Mouse (Mus musculus): ENCODE data around the gene Gm10644.
A peak's percentile ranks its signal among the peaks of the same experiment; 100 is the strongest.

Gene Gm10644

GRCm38 (mm10) chr8:83898456-83898855, 56.5 kb downstream of the Gm10644 start:
- DNase-seq (ENCODE audit: low spot score in 2 of 2), result no peak

- peak; percentile 58 to 72 for DNase-seq (ENCODE audit: low spot score in 2 of 2)
These were observed 57.8 kb downstream of the Gm10644 start for GRCm38 (mm10) chr8:83897211-83897610.

- no peak for DNase-seq (ENCODE audit: low spot score in 2 of 2)
These were observed 58.5 kb downstream of the Gm10644 start for GRCm38 (mm10) chr8:83896461-83896860.

GRCm38 (mm10) chr8:83895894-83896293, 59.1 kb downstream of the Gm10644 start:
- no peak for DNase-seq (ENCODE audit: low spot score in 2 of 2)

- DNase-seq (ENCODE audit: low spot score in 2 of 2), result peak; percentile 56 to 82
These were observed 61.1 kb downstream of the Gm10644 start for GRCm38 (mm10) chr8:83893915-83894314.

GRCm38 (mm10) chr8:83892061-83892460, 62.9 kb downstream of the Gm10644 start:
- DNase-seq (ENCODE audit: low spot score in 2 of 2), result no peak

GRCm38 (mm10) chr8:83888409-83888808, 66.6 kb downstream of the Gm10644 start:
- DNase-seq (ENCODE audit: low spot score in 2 of 2), result no peak
